Mouse (Mus musculus): ENCODE data around the gene Etfrf1.

- TF ChIP-seq POLR2A (IDR thresholded peaks at IDR 0.05; ENCODE audit: control insufficient read depth, extremely low read depth, insufficient read depth, low read length, poor library complexity) (no peak), CTCF (IDR thresholded peaks at IDR 0.05; ENCODE audit: borderline replicate concordance, control insufficient read depth, extremely low read depth, insufficient read depth, low read length, poor library complexity) (no peak)
Observed at GRCm38 (mm10) chr6:145211376-145212305, 707 bp downstream of the Etfrf1 start.
